Mouse (Mus musculus) embryonic facial prominence, embryonic 15.5 days (tissue): ENCODE results near the gene Arid2. TPM values are rescaled to one million over a fixed set of nuclear protein-coding genes. Genes with fewer than 3 reads are reported as not detected.

Experiments
- ATAC-seq: fragments of 200-750 bp; cut with Nextera tagmentation; 2 replicates; pipeline ENCODE4 v1.8.0; 2017; ENCODE audit warnings: low read depth, moderate TSS enrichment; ENCODE audit not compliant: insufficient number of reproducible peaks, low FRiP score, low TSS enrichment
- H3K27ac ChIP-seq: fragments of 300-500 bp; sonication (generic); replicated peaks from 2 replicates; pipeline ENCODE4 v1.5.1; 2015; ENCODE audit warnings: mild to moderate bottlenecking, inconsistent platforms
- H3K27me3 ChIP-seq: fragments of 300-500 bp; sonication (generic); 2 replicates; pipeline ENCODE4 v1.6.1; 2015; ENCODE audit warnings: inconsistent platforms
- H3K36me3 ChIP-seq: fragments of 300-500 bp; sonication (generic); 2 replicates; pipeline ENCODE4 v1.6.1; 2015; ENCODE audit warnings: mild to moderate bottlenecking, inconsistent platforms
- H3K4me1 ChIP-seq: fragments of 300-500 bp; sonication (generic); 2 replicates; pipeline ENCODE4 v1.6.1; 2015; ENCODE audit warnings: inconsistent platforms
- H3K4me2 ChIP-seq: fragments of 300-500 bp; sonication (generic); replicated peaks from 2 replicates; pipeline ENCODE4 v1.6.1; 2015; ENCODE audit warnings: mild to moderate bottlenecking, inconsistent platforms
- H3K4me3 ChIP-seq: fragments of 300-500 bp; sonication (generic); replicated peaks from 2 replicates; pipeline ENCODE4 v1.5.1; 2015; ENCODE audit warnings: mild to moderate bottlenecking, inconsistent platforms
- H3K9ac ChIP-seq: fragments of 300-500 bp; sonication (generic); 2 replicates; pipeline ENCODE4 v1.6.1; 2015; ENCODE audit warnings: inconsistent platforms
- H3K9me3 ChIP-seq: fragments of 300-500 bp; sonication (generic); replicated peaks from 2 replicates; pipeline ENCODE4 v1.6.1; 2016; ENCODE audit warnings: inconsistent platforms
- WGBS: fragments of 180-500 bp; shearing (Covaris S2); methylation state at CpG from one replicate; pipeline ENCODE4 v1.1.7; 2015; 5-methylcytosine and 5-hydroxymethylcytosine counted together
- polyA plus RNA-seq: library from polyadenylated mRNA; unstranded; fragments of >200 nt; fragmentation: Nextera tagmentation; extraction: Ambion mirVana; gene quantifications from 2 replicates; pipeline ENCODE4 v1.2.1, GENCODE M21; 2015

Gene Arid2
- polyA plus RNA-seq, 1 experiment from 2014 or later: 21.3 TPM

- no peak for ATAC-seq
- Histone ChIP-seq H3K27ac (no peak overlapping the region), H3K27me3 (no peaks in the 10 kb centered on the region), H3K4me3 (no peak overlapping the region), H3K4me1 (no peaks in the 10 kb centered on the region), H3K4me2 (no peak overlapping the region), H3K9ac (no peak overlapping the region), H3K36me3 (peaks cover 37% of the 10 kb centered on the region), H3K9me3 (no peaks in the 10 kb centered on the region)
- WGBS: 90% methylated on average over 11 of the region's 11 CpGs
Measured at GRCm38 (mm10) chr15:96382223-96382622, 94.9 kb downstream of the Arid2 start.

GRCm38 (mm10) chr15:96388565-96388964 lies 101.2 kb downstream of the Arid2 start:
- no peaks in the 10 kb centered on the region for H3K9me3 ChIP-seq
- H3K27me3 ChIP-seq: no peaks in the 10 kb centered on the region
- H3K9ac ChIP-seq: no peak overlapping the region
- H3K4me1 ChIP-seq: no peaks in the 10 kb centered on the region
- H3K4me2 ChIP-seq: no peak overlapping the region
- no peak for ATAC-seq
- peaks cover 45% of the 10 kb centered on the region for H3K36me3 ChIP-seq
- WGBS: 69% methylated on average over 1 of the region's 1 CpGs
- no peak overlapping the region for H3K27ac ChIP-seq
- H3K4me3 ChIP-seq: no peak overlapping the region

GRCm38 (mm10) chr15:96392878-96393277 lies 105.6 kb downstream of the Arid2 start:
- Histone ChIP-seq H3K27ac (no peak overlapping the region), H3K4me2 (no peak overlapping the region), H3K27me3 (no peaks in the 10 kb centered on the region), H3K4me1 (no peaks in the 10 kb centered on the region), H3K9me3 (no peaks in the 10 kb centered on the region), H3K4me3 (no peak overlapping the region), H3K9ac (no peak overlapping the region), H3K36me3 (peaks cover 68% of the 10 kb centered on the region)
- no peak for ATAC-seq
- WGBS: 93% methylated on average over 3 of the region's 3 CpGs

GRCm38 (mm10) chr15:96395071-96395470 lies 107.8 kb downstream of the Arid2 start:
- H3K36me3 ChIP-seq: peaks cover 71% of the 10 kb centered on the region
- 94% methylated on average over 6 of the region's 6 CpGs for WGBS
- no peak overlapping the region for H3K4me2 ChIP-seq
- no peak for ATAC-seq
- no peaks in the 10 kb centered on the region for H3K9me3 ChIP-seq
- no peaks in the 10 kb centered on the region for H3K4me1 ChIP-seq
- H3K9ac ChIP-seq: no peak overlapping the region
- H3K27me3 ChIP-seq: no peaks in the 10 kb centered on the region
- H3K27ac ChIP-seq: no peak overlapping the region
- H3K4me3 ChIP-seq: no peak overlapping the region

GRCm38 (mm10) chr15:96396641-96397344 lies 109.5 kb downstream of the Arid2 start:
- no peak for ATAC-seq
- H3K4me2 ChIP-seq: no peak overlapping the region
- 87% methylated on average over 8 of the region's 8 CpGs for WGBS
- no peak overlapping the region for H3K27ac ChIP-seq
- peaks cover 68% of the 10 kb centered on the region for H3K36me3 ChIP-seq
- no peak overlapping the region for H3K4me3 ChIP-seq
- no peaks in the 10 kb centered on the region for H3K27me3 ChIP-seq
- no peaks in the 10 kb centered on the region for H3K4me1 ChIP-seq
- no peak overlapping the region for H3K9ac ChIP-seq
- no peaks in the 10 kb centered on the region for H3K9me3 ChIP-seq

- WGBS: 83% methylated on average over 10 of the region's 10 CpGs
- Histone ChIP-seq H3K9me3 (no peaks in the 10 kb centered on the region), H3K36me3 (peaks cover 69% of the 10 kb centered on the region), H3K4me3 (no peak overlapping the region), H3K4me2 (no peak overlapping the region), H3K27me3 (no peaks in the 10 kb centered on the region), H3K27ac (no peak overlapping the region), H3K9ac (no peak overlapping the region), H3K4me1 (no peaks in the 10 kb centered on the region)
- ATAC-seq: no peak
Measured at GRCm38 (mm10) chr15:96398333-96398732, 111.0 kb downstream of the Arid2 start.

GRCm38 (mm10) chr15:96405548-96405947 lies 118.2 kb downstream of the Arid2 start:
- Histone ChIP-seq H3K36me3 (peaks cover 36% of the 10 kb centered on the region), H3K9me3 (no peaks in the 10 kb centered on the region), H3K4me3 (no peak overlapping the region), H3K9ac (no peak overlapping the region), H3K4me2 (no peak overlapping the region), H3K27ac (no peak overlapping the region), H3K27me3 (no peaks in the 10 kb centered on the region), H3K4me1 (peaks cover 9% of the 10 kb centered on the region; the same call in 1 of the 2 replicates)
- 62% methylated on average over 5 of the region's 5 CpGs for WGBS
- no peak for ATAC-seq

GRCm38 (mm10) chr15:96406253-96406652 lies 118.9 kb downstream of the Arid2 start:
- 80% methylated on average over 4 of the region's 4 CpGs for WGBS
- Histone ChIP-seq H3K4me1 (peaks cover 9% of the 10 kb centered on the region; the same call in 1 of the 2 replicates), H3K9ac (no peak overlapping the region), H3K27ac (no peak overlapping the region; the same call in 1 of the 2 replicates), H3K9me3 (no peaks in the 10 kb centered on the region), H3K27me3 (no peaks in the 10 kb centered on the region), H3K36me3 (peaks cover 35% of the 10 kb centered on the region), H3K4me2 (no peak overlapping the region), H3K4me3 (no peak overlapping the region)
- ATAC-seq: no peak

- H3K36me3 ChIP-seq: peaks cover 33% of the 10 kb centered on the region
- no peaks in the 10 kb centered on the region for H3K9me3 ChIP-seq
- H3K4me3 ChIP-seq: no peak overlapping the region
- peak overlapping the region; percentile 58; the same call in 1 of the 2 replicates for H3K27ac ChIP-seq
- 43% methylated on average over 2 of the region's 2 CpGs for WGBS
- no peak overlapping the region for H3K9ac ChIP-seq
- no peak overlapping the region for H3K4me2 ChIP-seq
- no peaks in the 10 kb centered on the region for H3K27me3 ChIP-seq
- no peak for ATAC-seq
- peaks cover 9% of the 10 kb centered on the region; the same call in 1 of the 2 replicates for H3K4me1 ChIP-seq
Measured at GRCm38 (mm10) chr15:96407151-96407550, 119.8 kb downstream of the Arid2 start.

GRCm38 (mm10) chr15:96408717-96409121 lies 121.4 kb downstream of the Arid2 start:
- WGBS: 91% methylated on average over 6 of the region's 6 CpGs
- peaks cover 37% of the 10 kb centered on the region for H3K36me3 ChIP-seq
- H3K9me3 ChIP-seq: no peaks in the 10 kb centered on the region
- H3K4me1 ChIP-seq: peaks cover 9% of the 10 kb centered on the region; the same call in 1 of the 2 replicates
- no peak overlapping the region for H3K27ac ChIP-seq
- no peak overlapping the region for H3K4me3 ChIP-seq
- peak; percentile 60; the same call in 1 of the 2 replicates for ATAC-seq
- no peaks in the 10 kb centered on the region for H3K27me3 ChIP-seq
- H3K9ac ChIP-seq: no peak overlapping the region
- H3K4me2 ChIP-seq: no peak overlapping the region

- peaks cover 78% of the 10 kb centered on the region for H3K36me3 ChIP-seq
- H3K4me3 ChIP-seq: no peak overlapping the region
- no peak overlapping the region for H3K27ac ChIP-seq
- 89% methylated on average over 12 of the region's 12 CpGs for WGBS
- no peaks in the 10 kb centered on the region for H3K9me3 ChIP-seq
- no peaks in the 10 kb centered on the region for H3K27me3 ChIP-seq
- H3K9ac ChIP-seq: no peak overlapping the region
- H3K4me1 ChIP-seq: no peaks in the 10 kb centered on the region
- ATAC-seq: no peak
- H3K4me2 ChIP-seq: no peak overlapping the region
Measured at GRCm38 (mm10) chr15:96418161-96418560, 130.8 kb downstream of the Arid2 start.

- H3K36me3 ChIP-seq: peaks cover 63% of the 10 kb centered on the region
- H3K27ac ChIP-seq: no peak overlapping the region
- 95% methylated on average over 8 of the region's 8 CpGs for WGBS
- no peak overlapping the region for H3K9ac ChIP-seq
- no peaks in the 10 kb centered on the region for H3K4me1 ChIP-seq
- H3K4me3 ChIP-seq: no peak overlapping the region
- no peak for ATAC-seq
- H3K4me2 ChIP-seq: no peak overlapping the region
- no peaks in the 10 kb centered on the region for H3K27me3 ChIP-seq
- H3K9me3 ChIP-seq: no peaks in the 10 kb centered on the region
Measured at GRCm38 (mm10) chr15:96419920-96420319, 132.6 kb downstream of the Arid2 start.
